Mouse (Mus musculus) splenic B cell, adult 2 months (primary cell): Measurements from ENCODE around the gene 1700016C15Rik.

Experiments
- DNase-seq: peaks from one replicate; pipeline ENCODE4 v3.0.0-alpha.2; 2011; ENCODE audit warnings: low read depth, low spot score
- H3K27me3 ChIP-seq: 2 replicates; pipeline ENCODE4 v1.6.1; 2012; ENCODE audit warnings: mild to moderate bottlenecking, low read length, moderate library complexity, mixed read lengths; ENCODE audit not compliant: control insufficient read depth, poor library complexity, insufficient read depth, severe bottlenecking
- H3K36me3 ChIP-seq: 2 replicates; pipeline ENCODE4 v1.6.1; 2012; ENCODE audit warnings: mild to moderate bottlenecking, low read length, moderate library complexity, mixed read lengths; ENCODE audit not compliant: control insufficient read depth, poor library complexity, insufficient read depth, severe bottlenecking

Gene 1700016C15Rik

DNA sequence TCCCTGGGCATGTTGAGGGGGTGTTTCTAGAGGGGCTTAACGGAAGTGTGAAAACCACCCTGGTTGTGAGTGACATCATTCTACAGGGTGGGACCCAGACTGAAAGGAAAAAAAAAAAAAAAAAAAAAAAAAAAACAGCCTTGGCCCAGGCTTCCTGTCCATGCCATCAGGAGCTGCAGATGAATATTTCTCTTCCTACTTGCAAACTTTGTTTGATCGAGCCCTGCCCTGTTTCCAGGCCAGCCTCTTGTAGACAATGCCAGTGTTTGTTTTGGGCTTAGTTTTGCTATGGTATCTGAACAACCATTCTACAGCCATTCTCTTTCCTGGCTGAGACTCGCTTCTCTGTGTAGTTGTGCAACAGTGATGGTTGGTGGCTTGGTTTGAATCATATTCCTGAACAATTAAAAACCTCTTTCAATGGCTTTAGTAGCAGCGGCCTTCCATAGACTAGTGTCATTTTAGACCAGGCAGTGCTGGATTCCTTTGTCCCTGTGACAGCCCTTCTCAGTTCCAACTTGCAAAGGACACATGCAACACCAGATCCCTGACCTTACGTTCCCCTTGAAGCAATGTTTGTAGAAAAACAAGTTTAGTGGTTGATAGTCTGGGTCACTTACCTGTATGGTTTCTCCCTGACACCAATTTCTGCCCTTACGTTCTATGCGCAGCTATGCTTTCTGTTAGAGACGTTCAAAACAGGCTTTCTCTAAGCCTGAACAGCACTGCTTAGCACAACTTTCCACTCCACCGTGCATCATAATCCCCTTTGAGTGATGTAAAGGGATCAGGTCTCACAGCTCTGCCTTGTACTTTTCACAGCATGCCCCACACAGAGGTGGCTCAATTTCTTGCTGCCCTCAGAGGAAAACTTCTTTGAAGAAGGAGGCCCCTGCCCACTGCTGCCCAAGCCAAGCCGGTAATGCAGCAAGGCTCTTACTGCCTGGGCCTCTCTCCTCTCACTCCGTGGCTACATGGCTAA, at the start of gene 1700016C15Rik:
Gene 1700016C15Rik, plus strand, starts transcription at position 772 of the 982 bp plus-strand sequence.
- no peaks in the 10 kb centered on the region for H3K27me3 ChIP-seq
- no peaks in the 10 kb centered on the region for H3K36me3 ChIP-seq
- DNase-seq, result no peak

DNA sequence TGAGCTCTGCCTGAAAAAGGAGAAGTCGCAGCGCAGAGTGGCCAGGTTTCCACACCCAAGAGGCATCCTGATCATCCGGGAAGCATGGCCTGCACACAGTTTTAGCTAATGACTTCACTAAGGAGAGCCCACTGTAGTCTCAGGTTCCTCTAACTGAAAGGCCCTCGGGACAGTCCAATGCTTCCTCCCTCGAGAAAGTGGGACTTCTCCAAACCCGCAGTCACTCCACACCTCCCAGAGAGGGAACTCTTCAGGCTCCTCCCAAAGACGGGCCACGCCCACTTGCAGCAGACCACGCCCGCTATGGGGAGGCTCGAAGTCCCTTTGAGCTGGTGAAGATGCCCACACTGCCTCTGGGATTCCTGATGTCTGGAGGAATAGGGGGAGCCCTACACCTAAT, 48.4 kb upstream of the 1700016C15Rik start:
- no peaks in the 10 kb centered on the region for H3K36me3 ChIP-seq
- H3K27me3 ChIP-seq, result no peaks in the 10 kb centered on the region
- DNase-seq, result peak; percentile 57

DNA sequence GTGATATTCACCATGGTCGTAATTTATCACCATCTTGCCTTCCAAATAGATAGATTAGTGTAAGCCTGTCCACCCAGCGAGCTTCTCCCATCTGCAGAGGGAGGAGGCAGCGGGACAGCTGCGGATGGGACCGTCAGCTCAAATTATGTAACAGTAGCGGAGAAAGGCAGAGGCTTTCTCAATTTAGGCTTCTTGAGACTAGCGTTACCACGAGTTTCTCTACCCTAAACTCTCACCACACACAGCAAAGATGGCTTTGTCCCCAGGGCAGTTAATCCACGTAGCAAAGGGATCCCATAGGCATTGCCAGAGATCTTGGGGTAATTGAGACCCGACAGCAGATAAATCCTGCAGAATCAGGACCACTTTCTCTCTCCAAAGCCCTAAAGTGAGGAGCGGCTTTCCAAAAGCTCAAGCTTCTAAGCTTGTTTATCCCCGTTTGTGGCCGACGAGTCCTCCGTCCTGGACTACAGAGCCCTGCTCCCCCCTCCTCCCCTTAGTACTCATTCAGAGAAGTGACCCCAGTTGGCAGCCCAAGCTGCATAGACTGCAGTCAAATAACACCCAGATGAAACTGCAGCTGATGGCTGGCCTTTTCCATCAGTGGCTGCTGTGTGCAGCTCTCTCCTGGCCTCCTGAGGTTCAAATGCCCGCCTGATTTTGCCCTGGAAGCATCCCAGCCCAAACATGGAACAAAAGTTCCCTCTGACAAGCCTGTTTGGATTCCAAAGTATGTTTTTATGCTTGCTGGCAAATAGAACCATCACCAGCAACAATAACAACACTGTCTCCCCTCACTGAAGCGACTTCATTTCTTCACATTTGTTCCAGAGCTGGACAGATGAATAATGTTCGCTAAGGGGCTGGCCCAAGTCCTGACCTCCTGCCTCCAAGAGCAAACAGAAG, 45.4 kb upstream of the 1700016C15Rik start:
- DNase-seq, result no peak
- Histone ChIP-seq H3K27me3 (no peaks in the 10 kb centered on the region), H3K36me3 (no peaks in the 10 kb centered on the region)

DNA sequence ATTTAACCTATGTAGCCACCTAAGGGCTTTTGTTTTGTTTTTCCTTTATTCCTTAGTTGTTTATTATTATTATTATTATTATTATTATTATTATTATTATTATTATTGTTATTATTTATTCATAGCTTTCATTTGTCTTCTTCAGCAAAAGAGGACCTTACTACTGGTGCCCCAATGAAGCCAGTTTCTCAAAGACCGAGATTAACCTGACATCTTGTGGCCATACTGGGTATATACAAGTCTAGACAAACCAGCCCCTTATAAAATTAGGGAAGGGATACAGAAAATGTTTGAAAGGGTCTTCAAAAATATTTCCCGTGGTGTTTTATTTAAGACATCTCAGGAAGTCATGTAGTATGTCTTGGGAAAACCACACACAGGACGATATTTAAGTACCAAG, 44.7 kb upstream of the 1700016C15Rik start:
- Histone ChIP-seq H3K36me3 (no peaks in the 10 kb centered on the region), H3K27me3 (no peaks in the 10 kb centered on the region)
- peak; percentile 79 for DNase-seq

DNA sequence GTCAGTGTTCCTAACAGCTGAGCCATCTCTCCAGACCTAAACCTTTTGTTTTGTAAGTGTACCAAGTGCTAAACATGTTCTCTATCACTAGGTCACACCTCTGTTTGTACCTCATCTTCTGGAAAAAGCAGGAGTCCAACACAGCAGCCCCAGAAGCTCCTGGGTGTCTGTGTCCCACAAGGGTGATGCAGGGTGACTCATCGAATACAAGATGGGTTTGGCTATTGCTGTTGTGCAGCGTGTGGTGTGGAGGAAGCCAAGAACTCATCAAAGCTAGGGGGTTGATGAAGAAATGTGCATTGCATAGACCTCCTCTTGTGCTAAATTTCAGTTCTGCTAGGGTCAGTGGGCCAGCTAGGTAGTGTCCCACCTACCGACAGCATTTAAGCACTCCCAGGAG, 43.5 kb upstream of the 1700016C15Rik start:
- no peaks in the 10 kb centered on the region for H3K27me3 ChIP-seq
- H3K36me3 ChIP-seq, result no peaks in the 10 kb centered on the region
- DNase-seq, result no peak

DNA sequence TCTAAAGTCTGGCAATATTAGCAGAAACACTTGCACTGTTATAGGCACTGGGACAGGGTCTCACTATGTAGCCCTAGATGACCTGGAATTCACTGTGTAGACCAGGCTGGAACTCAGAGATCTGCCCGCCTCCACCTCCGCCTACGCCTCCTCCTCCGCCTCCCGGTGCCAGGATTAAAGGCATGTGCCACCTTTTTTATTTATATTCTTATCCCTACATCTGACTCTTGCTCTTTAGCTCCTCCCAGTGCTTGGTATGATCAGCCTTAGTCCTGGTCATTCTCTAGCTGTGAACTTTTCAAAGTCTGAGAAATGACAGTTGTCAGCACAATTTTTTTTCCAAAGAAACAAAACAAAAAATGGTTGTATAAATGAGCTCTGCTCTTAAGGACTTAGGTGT, 42.6 kb upstream of the 1700016C15Rik start:
- no peak for DNase-seq
- no peaks in the 10 kb centered on the region for H3K36me3 ChIP-seq
- no peaks in the 10 kb centered on the region for H3K27me3 ChIP-seq

DNA sequence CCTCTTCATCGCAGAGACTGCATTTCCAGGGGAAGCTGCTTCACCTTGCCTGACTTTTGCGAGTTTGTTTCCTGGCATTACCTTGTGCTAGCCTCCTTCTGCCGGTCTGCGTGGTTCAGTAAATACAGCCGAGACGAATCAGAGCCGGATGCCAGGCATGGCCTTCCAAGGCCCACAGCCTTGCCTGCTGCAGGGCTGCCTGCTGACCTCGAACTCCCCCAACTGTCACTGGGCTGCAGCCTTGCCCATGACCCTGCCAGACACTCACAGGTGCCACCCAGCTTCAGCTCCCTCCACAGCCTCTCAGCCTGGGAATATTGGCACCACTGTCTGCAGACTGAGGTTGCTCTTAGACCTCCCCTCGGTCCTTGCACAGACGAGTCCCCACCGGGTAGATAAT, 37.1 kb upstream of the 1700016C15Rik start:
- no peak for DNase-seq

DNA sequence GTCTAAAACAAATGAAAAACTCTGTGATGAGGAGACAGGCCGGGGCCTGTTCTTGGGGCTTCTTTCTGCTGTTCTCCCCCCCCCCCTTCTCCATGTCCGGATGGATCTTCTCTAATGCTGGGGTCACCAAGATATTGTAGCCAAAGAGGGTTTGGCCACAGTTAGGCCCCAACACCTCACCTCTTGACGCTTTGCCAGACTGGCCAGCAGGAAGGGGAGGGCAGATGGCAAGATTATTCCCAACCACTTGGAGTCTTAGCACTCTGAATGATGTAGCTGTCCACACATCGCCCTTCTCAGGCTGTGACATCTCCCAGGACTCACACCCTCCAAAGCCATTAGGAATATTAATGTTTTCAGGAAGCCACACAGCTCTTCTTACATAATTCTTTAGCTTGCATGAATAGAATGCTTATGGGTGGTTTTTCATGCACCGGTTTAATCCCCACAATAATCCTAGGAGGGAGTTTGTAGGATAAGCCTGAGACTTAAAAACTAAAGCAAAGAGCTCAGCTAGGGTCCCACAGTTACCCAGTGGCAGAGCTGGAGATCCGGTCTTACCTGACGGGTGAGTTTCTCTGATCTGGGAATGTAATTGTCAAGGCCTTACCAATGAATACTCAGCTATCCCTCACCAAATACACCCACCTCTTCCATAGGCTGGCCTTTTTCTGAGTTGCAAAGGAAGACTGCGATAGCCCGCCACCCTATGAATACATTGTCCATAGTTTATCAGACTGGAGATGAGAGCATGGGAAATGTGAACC, 35.9 kb upstream of the 1700016C15Rik start:
- Histone ChIP-seq H3K36me3 (no peaks in the 10 kb centered on the region), H3K27me3 (no peaks in the 10 kb centered on the region)
- DNase-seq, result no peak

More for the DNA sequence above, 37.1 kb upstream of the 1700016C15Rik start:
- Histone ChIP-seq H3K27me3 (no peaks in the 10 kb centered on the region), H3K36me3 (no peaks in the 10 kb centered on the region)

DNA sequence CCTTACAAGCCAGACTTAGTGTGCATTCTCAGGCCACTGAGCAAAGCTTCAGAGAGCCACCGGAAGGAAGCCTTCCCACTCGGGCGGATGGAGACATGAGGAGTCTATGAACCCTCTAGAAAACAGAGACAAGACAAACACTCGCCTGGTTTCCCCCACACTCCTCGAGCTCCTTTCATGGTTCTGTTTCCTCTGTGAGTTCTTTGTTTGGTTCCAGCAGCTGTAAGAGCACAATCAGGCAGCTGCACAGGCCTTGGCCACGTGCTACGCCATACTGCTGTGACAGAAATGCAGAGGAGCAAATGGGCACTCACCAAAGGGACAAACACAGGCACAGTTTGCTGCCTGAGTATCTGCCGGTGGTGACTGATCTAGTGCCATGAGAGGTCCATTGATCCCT, 29.1 kb upstream of the 1700016C15Rik start:
- DNase-seq, result no peak
- Histone ChIP-seq H3K36me3 (no peaks in the 10 kb centered on the region), H3K27me3 (no peaks in the 10 kb centered on the region)

DNA sequence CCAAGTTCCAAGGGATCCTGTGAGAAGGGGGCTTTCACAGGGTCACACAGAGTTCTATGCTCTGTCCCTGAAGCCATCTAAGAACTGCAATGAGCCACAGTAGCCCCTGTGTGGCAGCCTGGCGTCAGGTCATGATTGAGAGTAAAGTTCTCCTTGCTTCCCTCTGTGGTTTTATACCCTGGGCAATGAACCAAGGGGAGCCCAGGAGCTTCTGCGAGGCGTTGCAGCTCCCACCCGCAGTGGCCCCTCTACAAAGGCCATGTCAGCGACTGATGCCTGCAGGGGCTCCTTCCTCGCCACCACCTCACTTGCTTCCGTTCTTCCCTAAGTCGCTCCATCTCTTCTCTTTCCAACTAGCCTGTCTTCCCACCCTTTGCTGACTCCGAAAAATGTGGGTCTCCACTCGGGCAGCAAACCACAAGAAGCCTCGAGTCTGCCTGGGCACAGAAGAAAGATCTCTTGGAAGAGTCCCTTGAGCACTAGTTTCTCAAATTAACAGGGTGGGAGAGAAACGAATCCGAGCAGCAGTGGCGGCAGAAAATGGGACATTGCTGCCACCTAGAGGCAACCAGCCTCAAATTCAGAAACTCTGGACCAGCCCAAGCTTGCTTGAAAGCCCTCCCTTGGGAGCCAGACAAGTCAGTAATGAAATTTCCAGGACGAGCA, 27.0 kb upstream of the 1700016C15Rik start:
- H3K27me3 ChIP-seq, result no peaks in the 10 kb centered on the region
- DNase-seq, result peak; percentile 82
- H3K36me3 ChIP-seq, result no peaks in the 10 kb centered on the region

DNA sequence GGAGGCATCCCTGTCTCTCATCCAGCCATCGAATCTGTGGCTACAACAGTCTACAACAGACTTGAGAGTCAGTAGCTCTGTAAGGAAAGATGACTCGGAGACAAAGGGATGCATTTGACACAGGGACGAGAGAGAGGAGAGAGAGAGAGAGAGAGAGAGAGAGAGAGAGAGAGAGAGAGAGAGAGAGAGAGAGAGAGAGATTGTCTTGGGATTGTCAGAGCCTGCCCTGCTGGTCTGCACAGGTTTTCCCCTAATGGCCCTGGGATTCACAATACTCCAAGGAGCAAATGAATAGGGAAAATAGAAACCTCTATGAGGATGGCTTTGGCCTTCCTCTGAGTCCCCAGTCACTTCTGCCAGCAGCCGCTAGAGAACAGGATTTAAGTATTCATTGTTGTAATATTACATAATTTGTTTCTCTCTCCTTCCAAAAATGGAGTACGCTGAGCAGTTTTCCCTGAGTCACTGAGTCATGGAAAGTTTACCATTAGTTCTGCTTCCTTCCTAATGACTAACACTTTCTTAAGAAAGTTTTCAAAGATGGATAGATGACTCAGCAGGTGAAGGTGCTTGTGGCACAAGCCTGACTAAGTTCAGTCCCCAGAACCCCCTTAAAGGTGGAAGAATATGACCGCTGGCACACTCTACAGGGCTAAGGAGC, 26.3 kb upstream of the 1700016C15Rik start:
- DNase-seq, result no peak
- H3K27me3 ChIP-seq, result no peaks in the 10 kb centered on the region
- H3K36me3 ChIP-seq, result no peaks in the 10 kb centered on the region

DNA sequence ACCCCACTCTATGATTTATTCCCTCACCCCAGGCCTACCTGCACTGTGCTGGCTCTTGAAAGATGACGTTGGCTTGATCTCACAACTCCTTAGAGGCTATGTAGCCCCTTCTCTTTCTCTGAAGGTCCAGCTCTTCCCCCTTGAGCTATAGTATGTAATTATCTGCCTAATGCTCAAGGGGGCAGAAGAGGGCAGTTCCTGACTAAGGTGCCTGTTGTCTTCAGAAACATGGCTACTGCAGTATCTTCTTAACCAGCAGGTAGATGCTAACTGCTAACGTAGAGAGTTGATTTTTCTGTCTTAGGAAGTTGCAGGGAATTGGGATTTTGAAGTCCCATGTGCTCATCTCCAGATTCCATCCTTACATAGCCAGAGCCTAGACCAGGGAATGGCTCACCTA, 24.4 kb upstream of the 1700016C15Rik start:
- Histone ChIP-seq H3K27me3 (no peaks in the 10 kb centered on the region), H3K36me3 (no peaks in the 10 kb centered on the region)
- DNase-seq, result peak; percentile 44

DNA sequence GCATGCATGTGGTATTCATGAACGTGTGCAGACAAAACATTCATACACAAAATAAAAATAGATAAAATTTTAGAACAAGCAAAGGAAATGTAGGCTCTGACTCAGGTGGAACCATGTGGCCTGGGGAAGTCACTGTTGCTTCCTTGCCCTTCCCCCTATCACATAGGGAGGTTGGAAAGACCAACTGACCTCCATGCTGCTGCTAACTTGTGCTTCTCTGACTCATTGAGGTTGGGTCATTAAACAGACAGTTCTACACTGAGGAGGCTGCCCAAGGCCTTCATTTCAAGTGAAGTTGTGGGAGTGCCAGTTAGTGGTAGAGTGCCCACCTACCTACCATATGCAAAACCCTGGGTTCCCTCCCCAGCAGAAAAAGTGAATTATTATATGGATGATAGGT, 22.0 kb upstream of the 1700016C15Rik start:
- DNase-seq, result no peak
- Histone ChIP-seq H3K36me3 (no peaks in the 10 kb centered on the region), H3K27me3 (no peaks in the 10 kb centered on the region)
